Mouse (Mus musculus) T-cell, adult 2 months (primary cell): ENCODE measurements around the gene Crip1.
A peak's percentile ranks its signal among the peaks of the same experiment; 100 is the strongest.
"Not testable (repeated sequence)": the region's sequence is repeated elsewhere in the genome, so short reads cannot be mapped to it uniquely, and the experiment has no call there.

Source experiments
- DNase-seq: peaks from one replicate; pipeline ENCODE4 v3.0.0; 2022; ENCODE audit warnings: low spot score

Crip1 gene

GRCm38 (mm10) chr12:113185442-113186291 lies 39.6 kb downstream of the Crip1 start, which contains the start of gene Tmem121:
Tmem121 (plus strand) TSS chr12:113185930.
- DNase-seq = no peak

- DNase-seq = no peak
These were observed 40.4 kb downstream of the Crip1 start for GRCm38 (mm10) chr12:113186326-113187010.

GRCm38 (mm10) chr12:113187011-113187375 lies 40.9 kb downstream of the Crip1 start:
- DNase-seq = no peak

DNA sequence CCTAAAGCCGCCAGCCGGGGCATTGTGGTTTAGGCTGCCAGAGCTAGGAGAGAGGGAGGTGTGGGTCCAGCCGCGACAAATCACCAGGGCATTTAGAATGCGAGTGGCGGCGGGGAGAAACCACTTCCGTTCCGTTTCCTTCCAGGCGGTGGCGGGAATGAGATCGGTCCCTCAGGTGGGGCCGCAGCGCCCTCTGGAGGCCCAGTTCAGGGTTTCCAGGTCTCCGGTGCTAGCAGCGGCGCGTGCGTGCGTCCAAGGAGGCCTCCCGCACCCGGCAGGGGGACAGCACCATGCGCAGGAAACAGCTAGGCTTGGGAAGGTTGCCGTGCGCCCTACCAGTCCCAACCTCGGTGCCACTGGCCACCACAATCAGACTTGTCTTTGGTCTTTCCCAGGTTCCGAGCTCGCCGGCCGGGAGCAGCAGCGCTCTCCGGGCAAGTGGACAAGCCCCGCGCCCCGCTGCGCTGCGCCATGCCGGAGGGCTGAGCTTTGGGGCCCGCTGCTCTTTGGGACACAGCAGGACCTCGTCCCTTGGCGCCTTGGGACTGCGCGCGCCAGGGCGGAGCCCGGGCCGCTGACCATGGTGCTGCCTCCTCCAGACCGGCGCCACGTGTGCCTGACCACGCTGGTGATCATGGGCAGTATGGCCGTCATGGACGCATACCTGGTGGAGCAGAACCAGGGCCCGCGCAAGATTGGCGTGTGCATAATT lies 41.6 kb downstream of the Crip1 start:
- DNase-seq = peak; percentile 79

GRCm38 (mm10) chr12:113188349-113189055 lies 42.4 kb downstream of the Crip1 start:
- no peak for DNase-seq

DNA sequence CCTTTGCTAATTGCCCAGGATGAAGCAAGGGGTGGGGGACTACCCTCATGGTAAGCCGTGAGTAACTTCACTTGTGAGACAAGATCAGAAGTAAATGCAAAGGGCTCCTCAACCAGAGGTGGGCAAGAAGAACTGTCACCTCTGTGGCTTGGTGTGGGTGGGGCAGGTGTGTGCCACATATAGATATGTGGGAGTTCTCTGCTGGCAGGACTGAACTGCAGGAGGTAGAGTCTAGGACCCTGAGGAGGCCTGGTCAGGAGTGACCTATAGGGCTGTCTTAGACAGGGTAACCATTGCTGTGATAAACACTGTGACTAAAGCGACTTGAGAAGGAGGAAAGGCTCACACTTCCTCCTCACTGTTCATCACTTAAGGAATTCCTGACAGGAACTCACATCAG lies 47.3 kb downstream of the Crip1 start:
- DNase-seq = no peak

GRCm38 (mm10) chr12:113199132-113199531 lies 53.0 kb downstream of the Crip1 start:
- DNase-seq = not testable (repeated sequence)

DNA sequence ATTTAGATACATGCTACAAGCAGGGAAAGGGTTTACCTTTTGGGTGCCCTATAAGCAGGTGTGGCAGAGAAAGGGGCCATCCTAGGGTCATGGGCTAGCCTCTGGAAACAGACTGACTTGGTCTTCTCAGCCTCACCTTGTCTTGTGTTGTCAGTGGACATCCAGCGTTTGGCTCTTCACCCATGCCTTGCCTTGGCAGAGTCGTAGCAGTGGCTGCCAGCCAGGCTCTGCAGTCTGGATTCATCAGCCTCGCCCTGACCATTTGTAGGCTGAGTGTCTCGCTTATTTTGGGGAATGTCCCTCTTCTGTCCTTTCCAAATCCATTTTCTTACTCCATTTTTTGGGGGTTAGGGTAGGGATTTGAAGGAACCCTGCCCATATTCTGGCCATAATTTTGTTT lies 55.2 kb downstream of the Crip1 start:
- no peak for DNase-seq

GRCm38 (mm10) chr12:113202008-113202407 lies 55.9 kb downstream of the Crip1 start:
- no peak for DNase-seq
